Mouse (Mus musculus) CH12.LX (cell line): Measurements from ENCODE around the gene Sdc4.
A peak's percentile ranks its signal among the peaks of the same experiment; 100 is the strongest.

Experiments used
- CTCF ChIP-seq, 2 experiments: IDR thresholded peaks in 1 of 2; conservative IDR thresholded peaks in 1 of 2; 2 replicates each; pipeline ENCODE4 v1.5.1; 2011 to 2012; ENCODE audit warnings: low read depth in 2 of 2, low read length in 2 of 2, improper control_type of control experiment in 1 of 2, inconsistent platforms in 1 of 2, mild to moderate bottlenecking in 1 of 2, moderate library complexity in 1 of 2
- ELF1 ChIP-seq: IDR thresholded peaks from 2 replicates; pipeline ENCODE4 v1.6.1; 2014; ENCODE audit warnings: low read depth, mild to moderate bottlenecking, inconsistent platforms, low read length, improper control_type of control experiment
- EP300 ChIP-seq: IDR thresholded peaks from 2 replicates; pipeline ENCODE4 v1.6.1; 2011; ENCODE audit warnings: low read length, improper control_type of control experiment
- JUND ChIP-seq: conservative IDR thresholded peaks from 2 replicates; pipeline ENCODE4 v1.6.1; 2011; ENCODE audit warnings: low read depth, low read length, improper control_type of control experiment
- MAX ChIP-seq: IDR thresholded peaks from 2 replicates; pipeline ENCODE4 v1.6.1; 2011; ENCODE audit warnings: low read length, improper control_type of control experiment
- MAZ ChIP-seq: IDR thresholded peaks from 2 replicates; pipeline ENCODE4 v1.6.1; 2012; ENCODE audit warnings: low read depth, mild to moderate bottlenecking, inconsistent platforms, low read length, improper control_type of control experiment, moderate library complexity
- MEF2A ChIP-seq: IDR thresholded peaks from 2 replicates; pipeline ENCODE4 v1.6.1; 2014; ENCODE audit warnings: low read depth, mild to moderate bottlenecking, inconsistent platforms, low read length, improper control_type of control experiment, borderline replicate concordance
- POLR2A ChIP-seq: IDR thresholded peaks from 2 replicates; pipeline ENCODE4 v1.6.1; 2011; ENCODE audit warnings: low read depth, mild to moderate bottlenecking, improper control_type of control experiment, low read length
- SIN3A ChIP-seq: IDR thresholded peaks from 2 replicates; pipeline ENCODE4 v1.6.1; 2012; ENCODE audit warnings: low read length, improper control_type of control experiment, inconsistent platforms

DNA sequence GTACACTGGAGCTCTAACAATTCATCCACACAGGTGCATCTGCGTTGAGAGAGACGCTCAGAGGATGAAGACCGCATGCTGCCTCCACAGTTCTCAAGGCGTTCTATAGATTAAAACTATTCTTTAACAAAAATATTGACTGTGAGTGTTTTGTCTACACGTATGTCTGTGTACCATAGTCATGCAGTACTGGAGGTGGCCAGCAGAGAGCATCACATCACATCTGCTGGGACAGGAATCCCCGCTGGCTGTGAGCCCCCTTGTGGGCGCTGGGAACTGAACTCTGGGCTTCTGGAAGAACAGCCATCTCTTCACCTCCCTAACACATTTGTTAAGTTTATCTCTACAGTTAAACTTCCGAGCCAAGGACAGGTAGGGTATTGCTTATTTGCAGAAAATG, 62.0 kb downstream of the Sdc4 start:
- no peak for TF ChIP-seq POLR2A
- TF ChIP-seq CTCF (conservative IDR thresholded peaks at IDR 0.05 in 1 of 2, IDR thresholded peaks at IDR 0.05 in 1 of 2; ENCODE audit: low read depth in 2 of 2, low read length in 2 of 2) = peak; percentile 26 to 77; a peak in 2 of 4 replicates
- TF ChIP-seq MAX = no peak
- TF ChIP-seq EP300 = no peak
- TF ChIP-seq JUND = no peak
- TF ChIP-seq MEF2A = no peak
- no peak for TF ChIP-seq ELF1
- TF ChIP-seq MAZ = no peak
- no peak for TF ChIP-seq SIN3A
